Mouse (Mus musculus): Measurements from ENCODE around the gene St7l.

St7l gene

GRCm38 (mm10) chr3:104963331-104964276 lies 99.8 kb downstream of the St7l start:
- DNase-seq (ENCODE audit: low spot score in 2 of 2), result no peak

- DNase-seq (ENCODE audit: low spot score in 2 of 2), result no peak
These were observed 101.5 kb downstream of the St7l start for GRCm38 (mm10) chr3:104965070-104965855.

DNA sequence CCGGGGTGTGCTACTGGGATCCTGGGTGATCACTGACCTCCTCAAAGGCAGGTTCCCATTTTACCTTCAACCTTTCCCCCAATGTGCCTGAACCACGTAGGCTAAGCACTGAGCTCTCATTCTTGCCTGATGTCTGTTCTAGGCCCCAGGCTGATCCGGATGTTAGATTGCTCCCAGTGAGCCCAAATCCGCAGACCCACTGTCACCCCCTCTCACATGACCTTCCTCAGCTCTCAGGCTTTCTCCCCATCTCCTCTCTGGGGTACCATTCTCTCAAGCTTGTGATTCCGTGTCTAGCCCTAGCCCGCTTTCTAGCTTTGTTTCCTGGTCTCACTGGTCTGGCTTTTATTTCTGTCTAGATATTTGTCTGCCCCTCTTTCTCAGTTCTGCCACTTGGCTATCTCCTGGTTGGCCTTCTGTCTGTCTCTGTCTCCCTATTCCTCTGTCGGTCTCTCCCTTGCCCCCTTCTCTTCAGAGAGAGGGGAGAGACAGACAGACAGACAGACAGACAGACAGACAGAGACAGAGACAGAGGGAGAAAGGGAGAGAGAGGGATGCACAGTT lies 102.3 kb downstream of the St7l start:
- no peak for DNase-seq (ENCODE audit: low spot score in 2 of 2)

- peak; percentile 72 to 85 for DNase-seq (ENCODE audit: low spot score in 2 of 2)
These were observed 103.9 kb downstream of the St7l start for GRCm38 (mm10) chr3:104967548-104968300.

All from spleen, postnatal 10 days (tissue).